Mouse (Mus musculus) cerebellum, postnatal 14 days (tissue): ENCODE measurements around the gene Notch1.

ENCODE experiments used
- DNase-seq, 2 experiments: peaks; one replicate each; pipeline ENCODE4 v3.0.0; 2021; ENCODE audit warnings: mixed read lengths in 2 of 2

The Notch1 gene

DNA sequence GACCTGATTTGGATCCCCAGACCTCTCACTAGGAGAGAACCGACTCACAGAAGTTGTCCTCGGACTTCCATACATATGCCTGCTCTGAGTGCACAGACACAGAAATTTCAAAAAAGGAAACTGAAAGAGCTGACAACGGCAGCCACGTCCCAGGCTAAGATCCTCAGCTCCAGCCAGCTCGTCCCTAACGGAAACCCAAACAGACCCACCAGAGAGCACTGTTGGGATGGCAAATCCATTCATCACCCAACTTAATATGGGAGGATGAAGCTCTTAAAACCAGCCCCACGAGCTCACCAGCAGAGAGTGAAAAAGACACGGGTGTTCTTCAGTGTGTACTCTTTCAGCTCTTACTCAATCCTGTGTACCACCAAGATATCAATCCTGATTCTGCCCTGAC, 17.8 kb downstream of the Notch1 start:
- DNase-seq: no peak

GRCm38 (mm10) chr2:26497861-26498533, 18.5 kb downstream of the Notch1 start:
- DNase-seq: no peak

DNA sequence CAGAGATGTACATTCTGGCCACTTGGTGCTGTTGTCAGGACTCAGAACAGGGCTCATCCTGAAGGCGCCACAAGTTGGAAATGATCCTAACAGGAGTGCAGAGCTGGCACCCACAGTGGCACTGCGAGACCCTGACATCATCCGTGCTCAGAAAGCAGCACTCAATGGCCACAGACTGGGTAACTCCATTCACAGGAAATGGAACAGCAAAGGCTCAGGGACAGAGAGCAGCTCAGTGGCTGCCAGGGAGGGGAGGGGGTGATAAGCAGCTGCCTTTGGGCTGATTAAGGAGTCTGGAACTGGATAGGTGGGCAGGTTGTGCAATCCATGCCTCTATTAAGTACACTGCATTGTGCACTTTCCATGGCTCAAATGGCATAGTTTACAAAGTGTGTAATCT, 20.0 kb downstream of the Notch1 start:
- no peak for DNase-seq

- no peak for DNase-seq
Measured at GRCm38 (mm10) chr2:26495701-26496100, 20.8 kb downstream of the Notch1 start.

DNA sequence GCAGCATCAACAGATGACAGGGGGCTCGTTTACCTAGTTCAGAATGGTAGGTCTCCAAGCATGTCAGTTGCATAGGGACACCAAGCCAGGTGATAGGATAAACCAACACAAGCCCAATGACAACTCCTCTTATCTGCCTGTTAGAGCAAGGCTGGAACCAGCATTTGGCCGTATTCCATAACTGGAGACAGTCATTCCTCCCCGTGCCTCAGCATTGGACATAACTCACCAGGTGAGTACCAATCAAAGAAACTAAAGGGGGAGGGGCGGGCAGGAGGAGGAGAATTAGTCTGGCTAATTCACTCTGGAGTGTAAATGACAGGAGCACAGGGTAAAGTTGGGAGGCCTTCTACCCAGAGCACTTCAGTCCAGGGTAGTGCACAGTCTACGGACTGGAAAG, 21.5 kb downstream of the Notch1 start:
- no peak for DNase-seq

DNA sequence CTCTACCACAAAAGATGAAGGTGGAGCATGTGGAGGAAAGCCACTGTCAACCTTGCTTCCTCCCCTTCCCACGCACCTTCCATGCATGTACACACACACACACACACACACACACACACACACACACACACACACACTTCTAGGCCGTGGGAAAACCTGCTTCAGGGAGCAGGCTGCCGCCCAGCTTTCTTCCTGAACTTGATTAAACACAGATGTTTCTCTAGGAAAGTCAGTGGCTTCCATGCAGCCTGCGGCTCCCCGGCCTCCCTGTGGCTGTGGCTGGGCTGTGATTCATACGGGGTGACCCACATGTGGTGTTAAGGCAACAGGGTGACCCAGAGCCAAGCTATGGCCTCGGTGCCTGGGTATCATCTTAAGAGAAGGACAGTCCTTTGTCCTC, 22.1 kb downstream of the Notch1 start:
- no peak for DNase-seq

- DNase-seq: no peak
Measured at GRCm38 (mm10) chr2:26493021-26493781, 23.3 kb downstream of the Notch1 start.

DNA sequence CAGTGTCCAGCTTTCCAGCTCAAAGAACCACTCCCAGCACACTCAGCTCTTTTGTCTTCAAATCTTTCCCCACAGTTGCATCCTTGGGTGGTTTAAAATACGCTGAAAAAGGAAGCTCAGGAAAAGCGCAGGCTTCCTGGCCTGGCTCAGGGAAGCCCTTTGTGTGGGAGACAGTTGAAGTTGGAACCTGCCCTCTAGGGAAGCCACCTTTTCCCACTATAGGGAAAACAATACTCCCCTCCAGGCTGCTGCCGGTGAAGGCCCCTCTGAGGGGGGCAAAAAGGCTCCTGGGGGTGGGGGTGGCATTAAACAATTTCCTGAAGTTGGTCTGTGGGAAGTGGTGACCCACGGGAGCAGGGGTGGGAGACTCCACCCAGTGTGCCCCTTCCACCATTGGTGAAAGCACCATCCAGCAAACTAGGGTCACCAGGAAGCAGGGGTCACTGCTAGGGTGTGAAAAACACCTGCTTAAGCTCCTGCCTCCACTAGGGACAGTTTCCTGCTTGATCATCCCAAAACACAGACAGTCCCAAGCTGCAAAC, 25.6 kb downstream of the Notch1 start:
- no peak for DNase-seq

GRCm38 (mm10) chr2:26488535-26489135, 27.8 kb downstream of the Notch1 start:
- DNase-seq: no peak

- DNase-seq: peak; percentile 59 to 66
Measured at GRCm38 (mm10) chr2:26487322-26488021, 29.0 kb downstream of the Notch1 start.

- DNase-seq: no peak
Measured at GRCm38 (mm10) chr2:26486835-26487321, 29.6 kb downstream of the Notch1 start.

- DNase-seq: no peak
Measured at GRCm38 (mm10) chr2:26486264-26486810, 30.1 kb downstream of the Notch1 start.

- DNase-seq: no peak
Measured at GRCm38 (mm10) chr2:26485710-26486109, 30.8 kb downstream of the Notch1 start.

GRCm38 (mm10) chr2:26485278-26485677, 31.2 kb downstream of the Notch1 start:
- no peak for DNase-seq

DNA sequence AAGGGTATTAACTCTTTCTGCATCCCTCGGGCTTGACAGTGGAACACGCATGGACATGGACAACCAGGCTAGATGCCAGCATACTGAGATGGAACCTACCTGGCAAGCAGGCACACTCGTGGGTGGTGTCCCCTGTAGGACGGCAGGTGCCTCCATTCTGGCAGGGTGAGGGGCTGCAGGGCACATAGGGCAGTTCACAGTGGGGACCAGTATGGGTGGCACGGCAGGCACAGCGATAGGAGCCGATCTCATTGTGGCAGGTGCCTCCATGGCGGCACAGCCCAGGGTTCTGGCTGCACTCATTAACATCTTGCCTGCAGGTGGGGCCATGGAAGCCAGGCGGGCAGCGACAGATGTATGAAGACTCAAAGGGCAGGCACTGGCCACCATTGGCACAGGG, 32.3 kb downstream of the Notch1 start:
- DNase-seq: no peak

GRCm38 (mm10) chr2:26483230-26483869, 33.1 kb downstream of the Notch1 start:
- no peak for DNase-seq

GRCm38 (mm10) chr2:26482824-26483223, 33.6 kb downstream of the Notch1 start:
- no peak for DNase-seq

DNA sequence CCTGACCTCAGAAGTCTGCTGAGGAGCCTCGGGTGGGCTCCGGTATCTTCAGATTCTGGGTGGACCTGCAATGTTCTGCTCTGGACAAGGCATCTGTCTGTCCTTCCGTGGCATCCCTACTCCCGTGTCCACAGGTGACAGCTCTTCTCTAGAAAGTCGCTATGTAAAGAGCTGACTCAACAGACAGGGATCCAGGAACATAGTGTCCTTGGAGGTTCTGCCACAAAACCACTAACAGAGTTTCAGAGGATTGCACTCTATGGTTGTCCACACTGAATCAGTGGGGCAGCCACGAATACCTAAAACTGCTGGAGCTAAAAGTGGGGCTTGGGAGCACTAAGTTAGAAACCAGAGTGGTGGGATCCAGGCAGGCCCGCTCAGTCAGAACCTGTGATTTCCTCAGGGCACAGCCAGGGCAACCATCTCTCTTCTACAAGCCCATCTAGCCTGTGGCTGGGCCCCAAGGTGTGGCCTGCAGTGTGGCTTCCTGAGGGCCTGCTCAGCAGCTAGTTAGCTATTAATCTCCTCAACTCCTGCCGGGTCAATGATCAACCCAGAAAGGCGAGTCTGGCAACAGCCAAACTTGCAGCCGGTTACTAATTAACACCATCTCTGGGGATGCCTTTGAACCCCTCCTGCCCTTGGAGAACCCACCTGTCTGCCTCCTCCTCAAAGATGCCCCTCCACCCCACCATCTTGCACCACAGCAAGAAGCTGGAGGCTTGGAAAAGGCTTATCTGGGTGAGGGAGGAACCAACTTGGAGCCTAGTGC, 34.6 kb downstream of the Notch1 start:
- DNase-seq: no peak

DNA sequence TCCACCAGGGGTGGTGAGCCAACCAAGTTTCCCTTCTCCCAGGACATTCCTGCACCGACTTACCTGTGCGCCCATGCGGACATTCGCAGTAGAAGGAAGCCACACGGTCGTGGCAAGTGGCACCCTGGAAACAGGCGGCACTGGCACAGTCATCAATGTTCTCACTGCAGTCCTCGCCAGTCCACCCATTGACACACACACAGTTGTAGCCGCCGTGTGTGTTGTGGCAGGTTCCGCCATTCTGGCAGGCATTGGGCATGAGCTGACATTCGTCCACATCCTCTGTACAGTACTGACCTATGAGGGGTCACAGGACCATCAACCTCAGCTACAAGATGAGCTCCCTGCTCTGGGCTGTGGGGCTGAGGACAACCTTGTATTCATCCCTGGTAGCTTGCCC, 35.6 kb downstream of the Notch1 start:
- no peak for DNase-seq

- no peak for DNase-seq
Measured at GRCm38 (mm10) chr2:26478685-26479205, 37.7 kb downstream of the Notch1 start.

- DNase-seq: no peak
Measured at GRCm38 (mm10) chr2:26477911-26478310, 38.6 kb downstream of the Notch1 start.
